Mouse (Mus musculus) cerebellum, adult 2 months (tissue): ENCODE results near the gene Parp3.

Source experiments
- CTCF ChIP-seq: fragments of 200-500 bp; IDR thresholded peaks from 2 replicates; pipeline ENCODE4 v1.5.1; 2011; ENCODE audit warnings: low read depth, mild to moderate bottlenecking, control low read depth, low read length, moderate library complexity, borderline replicate concordance; ENCODE audit not compliant: insufficient read depth
- POLR2A ChIP-seq: fragments of 200-500 bp; IDR thresholded peaks from 2 replicates; pipeline ENCODE4 v1.6.1; 2011; ENCODE audit warnings: low read length, control low read depth, borderline replicate concordance; ENCODE audit not compliant: insufficient read depth

GRCm38 (mm10) chr9:106475046-106475445 is 1.7 kb downstream of the Parp3 start:
- no peak for TF ChIP-seq POLR2A
- TF ChIP-seq CTCF, result no peak
